Mouse (Mus musculus) hindbrain, embryonic 15.5 days (tissue): ENCODE results near the gene Rimbp2. TPM values are rescaled to one million over a fixed set of nuclear protein-coding genes. Genes with fewer than 3 reads are reported as not detected.

Experiments used
- ATAC-seq: fragments of 200-750 bp; cut with Nextera tagmentation; 2 replicates; pipeline ENCODE4 v1.8.0; 2017; ENCODE audit warnings: low read depth, moderate number of reproducible peaks, moderate TSS enrichment; ENCODE audit not compliant: low FRiP score
- H3K27ac ChIP-seq: fragments of 300-500 bp; sonication (generic); replicated peaks from 2 replicates; pipeline ENCODE4 v1.5.1; 2015; ENCODE audit warnings: mild to moderate bottlenecking, inconsistent platforms
- H3K27me3 ChIP-seq: fragments of 300-500 bp; sonication (generic); 2 replicates; pipeline ENCODE4 v1.6.1; 2015; ENCODE audit warnings: control low read depth, inconsistent platforms
- H3K36me3 ChIP-seq: fragments of 300-500 bp; sonication (generic); 2 replicates; pipeline ENCODE4 v1.6.1; 2015; ENCODE audit warnings: control low read depth, inconsistent platforms
- H3K4me1 ChIP-seq: fragments of 300-500 bp; sonication (generic); replicated peaks from 2 replicates; pipeline ENCODE4 v1.6.1; 2015; ENCODE audit warnings: control low read depth, inconsistent platforms
- H3K4me2 ChIP-seq: fragments of 300-500 bp; sonication (generic); 2 replicates; pipeline ENCODE4 v1.6.1; 2015; ENCODE audit warnings: moderate library complexity, mild to moderate bottlenecking, inconsistent platforms
- H3K4me3 ChIP-seq: fragments of 300-500 bp; sonication (generic); 2 replicates; pipeline ENCODE4 v1.5.1; 2015; ENCODE audit warnings: mild to moderate bottlenecking, inconsistent platforms
- H3K9ac ChIP-seq: fragments of 300-500 bp; sonication (generic); 2 replicates; pipeline ENCODE4 v1.6.1; 2015; ENCODE audit warnings: inconsistent platforms
- H3K9me3 ChIP-seq: fragments of 300-500 bp; sonication (generic); 2 replicates; pipeline ENCODE4 v1.6.1; 2016; ENCODE audit warnings: control low read depth, inconsistent platforms
- WGBS: fragments of 180-500 bp; shearing (Covaris S2); methylation state at CpG from one replicate; pipeline ENCODE4 v1.1.7; 2015; 5-methylcytosine and 5-hydroxymethylcytosine counted together
- polyA plus RNA-seq: library from polyadenylated mRNA; unstranded; fragments of >200 nt; fragmentation: Nextera tagmentation; extraction: Ambion mirVana; gene quantifications from 2 replicates; pipeline ENCODE4 v1.2.1, GENCODE M21; 2015

Rimbp2 gene
- polyA plus RNA-seq, 1 experiment from 2014 or later = 7.3 TPM

- 91% methylated on average over 7 of the region's 7 CpGs for WGBS
- H3K9ac ChIP-seq = no peak overlapping the region
- H3K4me3 ChIP-seq = no peak overlapping the region
- no peak overlapping the region for H3K4me2 ChIP-seq
- ATAC-seq = no peak
- H3K27ac ChIP-seq = no peak overlapping the region
- no peaks in the 10 kb centered on the region for H3K27me3 ChIP-seq
- no peaks in the 10 kb centered on the region for H3K4me1 ChIP-seq
- H3K9me3 ChIP-seq = no peaks in the 10 kb centered on the region
- H3K36me3 ChIP-seq = no peaks in the 10 kb centered on the region
Observed at GRCm38 (mm10) chr5:128837045-128837444, 116.2 kb downstream of the Rimbp2 start.

GRCm38 (mm10) chr5:128834126-128834525 lies 119.2 kb downstream of the Rimbp2 start:
- Histone ChIP-seq H3K27me3 (no peaks in the 10 kb centered on the region), H3K9ac (no peak overlapping the region), H3K4me2 (no peak overlapping the region), H3K4me1 (no peaks in the 10 kb centered on the region), H3K9me3 (no peaks in the 10 kb centered on the region), H3K36me3 (no peaks in the 10 kb centered on the region), H3K27ac (no peak overlapping the region), H3K4me3 (no peak overlapping the region)
- no peak for ATAC-seq
- 55% methylated on average over 8 of the region's 8 CpGs for WGBS

- Histone ChIP-seq H3K4me2 (no peak overlapping the region), H3K4me3 (no peak overlapping the region), H3K27ac (no peak overlapping the region), H3K36me3 (no peaks in the 10 kb centered on the region), H3K4me1 (peaks cover 4% of the 10 kb centered on the region; the same call in 1 of the 2 replicates), H3K9me3 (no peaks in the 10 kb centered on the region), H3K9ac (no peak overlapping the region), H3K27me3 (no peaks in the 10 kb centered on the region)
- 63% methylated on average over 3 of the region's 3 CpGs for WGBS
- ATAC-seq = no peak
Observed at GRCm38 (mm10) chr5:128822843-128823242, 130.4 kb downstream of the Rimbp2 start.

GRCm38 (mm10) chr5:128819638-128820285 lies 133.5 kb downstream of the Rimbp2 start:
- H3K4me1 ChIP-seq = peaks cover 10% of the 10 kb centered on the region
- no peaks in the 10 kb centered on the region for H3K9me3 ChIP-seq
- H3K36me3 ChIP-seq = no peaks in the 10 kb centered on the region
- H3K4me2 ChIP-seq = no peak overlapping the region
- no peak overlapping the region for H3K4me3 ChIP-seq
- no peak overlapping the region for H3K27ac ChIP-seq
- ATAC-seq = peak; percentile 49; the same call in 1 of the 2 replicates
- no peak overlapping the region for H3K9ac ChIP-seq
- H3K27me3 ChIP-seq = no peaks in the 10 kb centered on the region
- WGBS = 48% methylated on average over 12 of the region's 12 CpGs

- Histone ChIP-seq H3K4me3 (no peak overlapping the region), H3K9ac (no peak overlapping the region), H3K27me3 (no peaks in the 10 kb centered on the region), H3K9me3 (no peaks in the 10 kb centered on the region), H3K36me3 (no peaks in the 10 kb centered on the region), H3K27ac (no peak overlapping the region), H3K4me2 (no peak overlapping the region), H3K4me1 (peaks cover 34% of the 10 kb centered on the region)
- WGBS = 57% methylated on average over 8 of the region's 8 CpGs
- no peak for ATAC-seq
Observed at GRCm38 (mm10) chr5:128815629-128816028, 137.7 kb downstream of the Rimbp2 start.

- no peaks in the 10 kb centered on the region for H3K27me3 ChIP-seq
- peaks cover 39% of the 10 kb centered on the region for H3K4me1 ChIP-seq
- H3K4me3 ChIP-seq = no peak overlapping the region
- no peaks in the 10 kb centered on the region for H3K9me3 ChIP-seq
- H3K36me3 ChIP-seq = no peaks in the 10 kb centered on the region
- no peak for ATAC-seq
- no peak overlapping the region for H3K9ac ChIP-seq
- 37% methylated on average over 6 of the region's 6 CpGs for WGBS
- H3K4me2 ChIP-seq = no peak overlapping the region
- H3K27ac ChIP-seq = 0 out of 2 replicates have a peak overlapping the region, but pooled peaks have one; percentile 27
Observed at GRCm38 (mm10) chr5:128815078-128815477, 138.2 kb downstream of the Rimbp2 start.

- Histone ChIP-seq H3K9me3 (no peaks in the 10 kb centered on the region), H3K9ac (no peak overlapping the region), H3K4me3 (no peak overlapping the region), H3K4me2 (no peak overlapping the region), H3K27me3 (no peaks in the 10 kb centered on the region), H3K4me1 (peaks cover 44% of the 10 kb centered on the region), H3K27ac (no peak overlapping the region), H3K36me3 (no peaks in the 10 kb centered on the region)
- WGBS = 27% methylated on average over 11 of the region's 11 CpGs
- no peak for ATAC-seq
Observed at GRCm38 (mm10) chr5:128813121-128813520, 140.2 kb downstream of the Rimbp2 start.

- WGBS = 65% methylated on average over 6 of the region's 6 CpGs
Observed at GRCm38 (mm10) chr5:128811431-128811830, 141.9 kb downstream of the Rimbp2 start.

GRCm38 (mm10) chr5:128810006-128810405 lies 143.3 kb downstream of the Rimbp2 start:
- no peak overlapping the region for H3K4me2 ChIP-seq
- H3K9me3 ChIP-seq = no peaks in the 10 kb centered on the region
- no peaks in the 10 kb centered on the region for H3K36me3 ChIP-seq
- 37% methylated on average over 12 of the region's 12 CpGs for WGBS
- peak overlapping the region; percentile 60 for H3K27ac ChIP-seq
- no peaks in the 10 kb centered on the region for H3K27me3 ChIP-seq
- no peak overlapping the region for H3K9ac ChIP-seq
- peaks cover 58% of the 10 kb centered on the region for H3K4me1 ChIP-seq
- ATAC-seq = no peak
- no peak overlapping the region for H3K4me3 ChIP-seq

More at GRCm38 (mm10) chr5:128811431-128811830, 141.9 kb downstream of the Rimbp2 start:
- no peaks in the 10 kb centered on the region for H3K27me3 ChIP-seq
- H3K4me2 ChIP-seq = no peak overlapping the region
- no peak overlapping the region for H3K4me3 ChIP-seq
- H3K36me3 ChIP-seq = no peaks in the 10 kb centered on the region
- H3K4me1 ChIP-seq = peaks cover 57% of the 10 kb centered on the region
- no peak for ATAC-seq
- H3K27ac ChIP-seq = no peak overlapping the region
- H3K9ac ChIP-seq = no peak overlapping the region
- H3K9me3 ChIP-seq = no peaks in the 10 kb centered on the region

- no peak overlapping the region for H3K9ac ChIP-seq
- H3K36me3 ChIP-seq = no peaks in the 10 kb centered on the region
- H3K9me3 ChIP-seq = no peaks in the 10 kb centered on the region
- peaks cover 56% of the 10 kb centered on the region for H3K4me1 ChIP-seq
- no peaks in the 10 kb centered on the region for H3K27me3 ChIP-seq
- ATAC-seq = no peak
- H3K4me2 ChIP-seq = no peak overlapping the region
- WGBS = 38% methylated on average over 5 of the region's 5 CpGs
- no peak overlapping the region for H3K4me3 ChIP-seq
- H3K27ac ChIP-seq = peak overlapping the region; percentile 60
Observed at GRCm38 (mm10) chr5:128809406-128809805, 143.9 kb downstream of the Rimbp2 start.

- Histone ChIP-seq H3K4me3 (no peak overlapping the region), H3K4me1 (peaks cover 53% of the 10 kb centered on the region)
- 62% methylated on average over 9 of the region's 9 CpGs for WGBS
Observed at GRCm38 (mm10) chr5:128808547-128809182, 144.6 kb downstream of the Rimbp2 start.

GRCm38 (mm10) chr5:128807408-128807807 lies 145.9 kb downstream of the Rimbp2 start:
- Histone ChIP-seq H3K4me1 (peaks cover 43% of the 10 kb centered on the region), H3K9ac (no peak overlapping the region), H3K27me3 (no peaks in the 10 kb centered on the region), H3K9me3 (no peaks in the 10 kb centered on the region), H3K27ac (no peak overlapping the region), H3K4me2 (no peak overlapping the region), H3K36me3 (no peaks in the 10 kb centered on the region), H3K4me3 (no peak overlapping the region)
- no peak for ATAC-seq
- 71% methylated on average over 9 of the region's 9 CpGs for WGBS

More at GRCm38 (mm10) chr5:128808547-128809182, 144.6 kb downstream of the Rimbp2 start:
- no peaks in the 10 kb centered on the region for H3K9me3 ChIP-seq
- no peak for ATAC-seq
- no peak overlapping the region for H3K4me2 ChIP-seq
- no peak overlapping the region for H3K27ac ChIP-seq
- H3K36me3 ChIP-seq = no peaks in the 10 kb centered on the region
- H3K27me3 ChIP-seq = no peaks in the 10 kb centered on the region
- H3K9ac ChIP-seq = no peak overlapping the region
